Mouse (Mus musculus) myocyte (in vitro differentiated cells): ENCODE data around the gene Pdcd7. TPM values are rescaled to one million over a fixed set of nuclear protein-coding genes. Genes with fewer than 3 reads are reported as not detected.

Source experiments
- H3K27me3 ChIP-seq: one replicate; pipeline ENCODE4 v1.6.1; 2011; ENCODE audit not compliant: control insufficient read depth, insufficient read depth, insufficient read length
- H3K36me3 ChIP-seq: one replicate; pipeline ENCODE4 v1.6.1; 2011; ENCODE audit not compliant: control insufficient read depth, insufficient read depth
- H3K4me2 ChIP-seq: one replicate; pipeline ENCODE4 v1.6.1; 2011; ENCODE audit warnings: low read depth, control low read depth
- H3K4me3 ChIP-seq: one replicate; pipeline ENCODE4 v1.5.1; 2011; ENCODE audit warnings: mild to moderate bottlenecking, control low read depth, moderate library complexity
- H3K79me2 ChIP-seq: one replicate; pipeline ENCODE4 v1.6.1; 2011; ENCODE audit not compliant: control insufficient read depth, insufficient read depth
- H3ac ChIP-seq: one replicate; pipeline ENCODE4 v1.6.1; 2011; ENCODE audit not compliant: control insufficient read depth, insufficient read length
- CEBPB ChIP-seq: IDR thresholded peaks from 2 replicates; pipeline ENCODE4 v1.6.1; 2011; ENCODE audit warnings: mild to moderate bottlenecking, moderate library complexity; ENCODE audit not compliant: poor library complexity, insufficient read depth, severe bottlenecking
- E2F4 ChIP-seq: IDR thresholded peaks from one replicate; pipeline ENCODE4 v1.6.1; 2011; ENCODE audit warnings: mild to moderate bottlenecking, control low read depth, moderate library complexity; ENCODE audit not compliant: insufficient read depth
- MAX ChIP-seq: IDR thresholded peaks from one replicate; pipeline ENCODE4 v1.6.1; 2011; ENCODE audit warnings: low read depth, mild to moderate bottlenecking, control low read depth
- MYOD1 ChIP-seq, 3 experiments: IDR thresholded peaks; one replicate each; pipeline ENCODE4 v1.6.1; 2011; ENCODE audit warnings: control low read depth in 2 of 3, low read depth in 2 of 3, mild to moderate bottlenecking in 2 of 3, moderate library complexity in 1 of 3; ENCODE audit not compliant: insufficient read length in 2 of 3, control insufficient read depth in 1 of 3
- MYOG ChIP-seq, 3 experiments: IDR thresholded peaks; one replicate each; pipeline ENCODE4 v1.6.1; 2011; ENCODE audit warnings: control low read depth in 2 of 3, low read depth in 2 of 3, mild to moderate bottlenecking in 2 of 3; ENCODE audit not compliant: insufficient read length in 2 of 3, control insufficient read depth in 1 of 3, insufficient read depth in 1 of 3
- POLR2A ChIP-seq: IDR thresholded peaks from one replicate; pipeline ENCODE4 v1.6.1; 2011; ENCODE audit warnings: low read depth, mild to moderate bottlenecking, control low read depth, moderate library complexity; ENCODE audit not compliant: insufficient read length
- POLR2AphosphoS2 ChIP-seq: IDR thresholded peaks from one replicate; pipeline ENCODE4 v1.6.1; 2011; ENCODE audit warnings: low read depth, control low read depth; ENCODE audit not compliant: insufficient read length
- REST ChIP-seq: IDR thresholded peaks from one replicate; pipeline ENCODE4 v1.6.1; 2011; ENCODE audit warnings: mild to moderate bottlenecking, control low read depth, moderate library complexity; ENCODE audit not compliant: insufficient read depth, insufficient read length
- SRF ChIP-seq: IDR thresholded peaks from one replicate; pipeline ENCODE4 v1.6.1; 2011; ENCODE audit warnings: low read depth; ENCODE audit not compliant: control insufficient read depth, insufficient read length
- TCF12 ChIP-seq: IDR thresholded peaks from one replicate; pipeline ENCODE4 v1.6.1; 2011; ENCODE audit warnings: mild to moderate bottlenecking, control low read depth; ENCODE audit not compliant: poor library complexity, insufficient read depth, severe bottlenecking
- TCF3 ChIP-seq: IDR thresholded peaks from one replicate; pipeline ENCODE4 v1.6.1; 2011; ENCODE audit warnings: low read depth, control low read depth; ENCODE audit not compliant: insufficient read length
- USF1 ChIP-seq: IDR thresholded peaks from one replicate; pipeline ENCODE4 v1.6.1; 2011; ENCODE audit warnings: low read depth, mild to moderate bottlenecking, control low read depth, moderate library complexity
- polyA plus RNA-seq: library from polyadenylated mRNA; unstranded; fragments of >200 nt; fragmentation: generic; extraction: Trizol; gene quantifications from one replicate; pipeline ENCODE4 v1.2.1, GENCODE M21; 2012; ENCODE audit warnings: missing spikeins

Pdcd7 gene
- polyA plus RNA-seq = 8.2 TPM

GRCm38 (mm10) chr9:65345854-65346475, at the start of gene Pdcd7:
Gene Pdcd7, plus strand, starts transcription at chr9:65346104.
- Histone ChIP-seq H3K4me2 (peak within 1 kb of the TSS; percentile 86), H3K4me3 (peak within 1 kb of the TSS; percentile 41), H3K36me3 (no peaks in the 10 kb centered on the region), H3K79me2 (peaks cover 39% of the 10 kb centered on the region), H3K27me3 (no peaks in the 10 kb centered on the region), H3ac (peak within 1 kb of the TSS; percentile 88)
- TF ChIP-seq POLR2A (peak; percentile 83), TCF12 (no peak), SRF (peak; percentile 12), POLR2AphosphoS2 (peak; percentile 91)

DNA sequence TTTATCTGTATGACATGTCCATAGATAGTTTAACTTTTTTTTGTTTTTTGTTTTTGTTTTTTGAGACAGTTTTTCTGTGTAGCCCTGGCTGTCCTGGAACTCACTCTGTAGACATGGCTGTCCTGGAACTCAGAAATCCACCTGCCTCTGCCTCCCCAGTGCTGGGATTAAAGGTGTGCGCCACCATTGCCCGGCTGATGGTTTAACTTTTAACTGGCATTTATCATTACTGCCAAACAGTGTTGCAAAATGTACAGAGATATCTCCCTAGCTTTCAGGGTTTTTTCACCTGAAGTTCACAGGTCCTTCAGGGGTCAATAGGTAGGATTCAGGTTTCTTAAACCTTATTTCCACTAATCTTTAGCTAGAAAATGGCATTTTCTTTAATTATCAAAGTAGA, 48.8 kb upstream of the Pdcd7 start:
- peaks cover 22% of the 10 kb centered on the region for H3K36me3 ChIP-seq
- no peak overlapping the region for H3K4me3 ChIP-seq
- TF ChIP-seq REST (no peak), POLR2AphosphoS2 (no peak), POLR2A (no peak), MYOG (IDR thresholded peaks at IDR 0.05; ENCODE audit: control insufficient read depth in 1 of 3, insufficient read depth in 1 of 3, insufficient read length in 2 of 3, low read depth in 2 of 3) (no peak), E2F4 (no peak), MYOD1 (IDR thresholded peaks at IDR 0.05; ENCODE audit: control insufficient read depth in 1 of 3, insufficient read length in 2 of 3, low read depth in 2 of 3) (no peak), MAX (no peak), SRF (no peak), CEBPB (no peak), TCF3 (no peak), TCF12 (no peak), USF1 (no peak)

DNA sequence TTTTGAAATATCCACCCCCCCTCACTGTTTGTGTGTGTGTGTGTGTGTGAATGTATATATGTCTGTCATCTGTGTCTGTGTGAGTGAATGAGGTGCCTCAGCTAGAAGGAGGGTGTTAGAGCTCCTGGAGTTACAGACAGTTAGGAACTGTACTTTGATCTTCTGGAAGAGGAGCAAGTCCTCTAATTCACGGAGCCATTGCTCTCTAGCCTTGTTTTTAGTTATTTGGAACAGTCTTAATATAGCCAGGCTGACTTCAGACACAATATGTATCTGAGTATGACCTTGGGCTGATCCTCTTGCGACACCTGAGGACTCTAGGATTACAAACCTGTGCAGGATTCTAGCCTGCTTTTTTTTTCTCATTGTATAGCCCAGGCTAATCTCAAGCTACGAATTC, 47.1 kb upstream of the Pdcd7 start:
- H3K27me3 ChIP-seq = no peaks in the 10 kb centered on the region
- peaks cover 36% of the 10 kb centered on the region for H3K79me2 ChIP-seq
- TF ChIP-seq REST (no peak), CEBPB (no peak), E2F4 (no peak), MYOG (IDR thresholded peaks at IDR 0.05; ENCODE audit: control insufficient read depth in 1 of 3, insufficient read depth in 1 of 3, insufficient read length in 2 of 3, low read depth in 2 of 3) (no peak), USF1 (no peak), POLR2A (no peak), MYOD1 (IDR thresholded peaks at IDR 0.05; ENCODE audit: control insufficient read depth in 1 of 3, insufficient read length in 2 of 3, low read depth in 2 of 3) (no peak), SRF (no peak), TCF12 (no peak), TCF3 (no peak), POLR2AphosphoS2 (no peak), MAX (no peak)
- no peak overlapping the region for H3ac ChIP-seq
- peaks cover 38% of the 10 kb centered on the region for H3K36me3 ChIP-seq
- no peak overlapping the region for H3K4me3 ChIP-seq
- no peak overlapping the region for H3K4me2 ChIP-seq

More for the DNA sequence above, 48.8 kb upstream of the Pdcd7 start:
- peaks cover 36% of the 10 kb centered on the region for H3K79me2 ChIP-seq
- no peak overlapping the region for H3ac ChIP-seq
- no peak overlapping the region for H3K4me2 ChIP-seq
- no peaks in the 10 kb centered on the region for H3K27me3 ChIP-seq

- TF ChIP-seq SRF (no peak), POLR2AphosphoS2 (no peak), TCF12 (no peak), MYOG (IDR thresholded peaks at IDR 0.05; ENCODE audit: control insufficient read depth in 1 of 3, insufficient read depth in 1 of 3, insufficient read length in 2 of 3, low read depth in 2 of 3) (no peak), TCF3 (no peak), CEBPB (no peak), MYOD1 (IDR thresholded peaks at IDR 0.05; ENCODE audit: control insufficient read depth in 1 of 3, insufficient read length in 2 of 3, low read depth in 2 of 3) (no peak), USF1 (no peak), MAX (no peak), POLR2A (no peak), REST (no peak), E2F4 (no peak)
- no peak overlapping the region for H3ac ChIP-seq
- peaks cover 44% of the 10 kb centered on the region for H3K36me3 ChIP-seq
- peaks cover 31% of the 10 kb centered on the region for H3K79me2 ChIP-seq
- no peaks in the 10 kb centered on the region for H3K27me3 ChIP-seq
- H3K4me3 ChIP-seq = no peak overlapping the region
- no peak overlapping the region for H3K4me2 ChIP-seq
Measured at GRCm38 (mm10) chr9:65299650-65300049, 46.3 kb upstream of the Pdcd7 start.
